Mouse (Mus musculus) liver, embryonic 14.5 days (tissue): ENCODE data around the gene Syna.

ENCODE experiments used
- CTCF ChIP-seq: IDR thresholded peaks from 2 replicates; pipeline ENCODE4 v1.5.1; 2016; ENCODE audit warnings: antibody characterized with exemption, low read depth, control low read depth
- EP300 ChIP-seq: IDR thresholded peaks from 2 replicates; pipeline ENCODE4 v1.6.1; 2016; ENCODE audit warnings: antibody characterized with exemption, low read depth

DNA sequence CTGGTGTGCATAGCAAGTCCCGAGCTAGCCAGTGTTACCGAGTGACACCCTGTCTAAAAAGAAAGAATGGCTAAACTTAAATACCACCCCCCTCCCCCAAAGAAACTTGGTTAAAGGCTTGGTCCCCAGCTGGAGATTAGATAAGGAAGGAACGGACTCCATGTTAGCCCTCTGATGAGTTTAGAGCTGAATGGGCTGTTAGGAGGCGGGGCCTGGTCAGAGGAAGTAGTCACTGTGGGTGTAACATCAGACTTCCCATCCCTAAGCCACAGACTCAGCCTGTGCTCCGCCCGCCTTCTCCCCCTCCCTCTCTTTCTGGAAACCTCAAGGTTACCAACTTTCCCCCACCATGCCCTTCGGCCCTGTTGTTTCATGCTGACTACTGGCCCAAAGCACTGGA, 38.2 kb downstream of the Syna start:
- TF ChIP-seq EP300 (no peak), CTCF (no peak)
